Mouse (Mus musculus) embryonic facial prominence, embryonic 13.5 days (tissue): ENCODE results near the gene Crot. TPM values are rescaled to one million over a fixed set of nuclear protein-coding genes. Genes with fewer than 3 reads are reported as not detected.

Source experiments
- ATAC-seq: fragments of 200-750 bp; cut with Nextera tagmentation; 2 replicates; pipeline ENCODE4 v1.8.0; 2017; ENCODE audit warnings: low read depth; ENCODE audit not compliant: insufficient number of reproducible peaks, insufficient read depth, low FRiP score, low TSS enrichment
- H3K27ac ChIP-seq: fragments of 300-500 bp; sonication (generic); 2 replicates; pipeline ENCODE4 v1.5.1; 2015; ENCODE audit warnings: moderate library complexity, mild to moderate bottlenecking, inconsistent platforms
- H3K27me3 ChIP-seq: fragments of 300-500 bp; sonication (generic); 2 replicates; pipeline ENCODE4 v1.6.1; 2015; ENCODE audit warnings: mild to moderate bottlenecking, inconsistent platforms
- H3K36me3 ChIP-seq: fragments of 300-500 bp; sonication (generic); 2 replicates; pipeline ENCODE4 v1.6.1; 2015; ENCODE audit warnings: mild to moderate bottlenecking, inconsistent platforms
- H3K4me1 ChIP-seq: fragments of 300-500 bp; sonication (generic); 2 replicates; pipeline ENCODE4 v1.6.1; 2015; ENCODE audit warnings: inconsistent platforms
- H3K4me2 ChIP-seq: fragments of 300-500 bp; sonication (generic); 2 replicates; pipeline ENCODE4 v1.6.1; 2015; ENCODE audit warnings: moderate library complexity, mild to moderate bottlenecking, inconsistent platforms
- H3K4me3 ChIP-seq: fragments of 300-500 bp; sonication (generic); 2 replicates; pipeline ENCODE4 v1.5.1; 2015; ENCODE audit warnings: mild to moderate bottlenecking, inconsistent platforms
- H3K9ac ChIP-seq: fragments of 300-500 bp; sonication (generic); 2 replicates; pipeline ENCODE4 v1.6.1; 2015; ENCODE audit warnings: mild to moderate bottlenecking, inconsistent platforms
- H3K9me3 ChIP-seq: fragments of 300-500 bp; sonication (generic); 2 replicates; pipeline ENCODE4 v1.6.1; 2016; ENCODE audit warnings: inconsistent platforms
- WGBS: fragments of 180-500 bp; shearing (Covaris S2); methylation state at CpG from one replicate; pipeline ENCODE4 v1.1.7; 2015; ENCODE audit warnings: mixed read lengths; 5-methylcytosine and 5-hydroxymethylcytosine counted together
- polyA plus RNA-seq: library from polyadenylated mRNA; unstranded; fragments of >200 nt; fragmentation: Nextera tagmentation; extraction: Ambion mirVana; gene quantifications from 2 replicates; pipeline ENCODE4 v1.2.1, GENCODE M21; 2015

The Crot gene
- polyA plus RNA-seq: 43.6 and 47.3 TPM in 2 replicates

DNA sequence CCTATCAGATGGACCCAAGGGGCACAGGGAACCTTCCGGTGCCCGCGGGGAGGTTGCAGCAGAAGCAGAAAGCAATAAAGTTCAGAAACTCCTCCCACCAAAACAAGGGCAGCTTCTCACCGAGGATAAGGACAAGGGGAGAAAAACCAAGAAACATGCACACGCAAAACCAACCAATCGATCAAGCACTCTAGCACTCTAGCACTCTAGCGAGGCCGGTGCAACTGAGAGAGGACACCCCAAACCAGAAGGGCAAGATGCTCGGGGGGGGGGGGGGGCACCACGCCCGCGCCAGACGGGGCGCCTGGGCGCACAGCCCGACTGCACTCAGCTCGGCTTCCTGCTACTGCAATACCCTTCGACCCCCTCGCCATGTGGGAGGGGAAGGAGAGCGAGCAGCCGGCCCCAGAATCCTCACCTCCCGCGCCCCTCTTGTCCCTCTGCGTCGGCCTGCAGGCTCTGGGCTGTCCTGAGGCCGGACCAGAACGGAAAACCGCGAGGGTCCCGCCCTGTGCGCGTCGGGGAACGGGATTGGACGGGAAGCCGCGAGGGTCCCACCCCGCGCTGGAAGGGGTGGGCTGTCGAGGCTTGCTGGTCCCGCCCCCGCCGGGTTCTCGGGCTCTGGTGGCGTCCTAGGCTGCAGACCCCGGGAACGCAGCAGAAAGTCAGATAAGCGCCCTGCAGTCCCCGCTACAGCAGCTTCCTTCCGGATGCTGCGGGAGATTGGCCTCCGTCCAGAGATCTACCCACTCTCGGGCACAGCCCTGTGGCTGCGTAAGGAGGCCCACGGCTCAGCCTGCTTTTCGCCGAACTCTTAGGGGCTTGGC lies at the start of gene Crot:
Gene Crot (minus strand): TSS at position 639 of the 827 bp plus-strand sequence.
- ATAC-seq: peak; percentile 99
- H3K27me3 ChIP-seq: no peaks in the 10 kb centered on the region
- WGBS: under 1% methylated on average over 46 of the region's 57 CpGs
- no peaks in the 10 kb centered on the region for H3K9me3 ChIP-seq
- H3K4me2 ChIP-seq: peak within 1 kb of the TSS; percentile 69
- peak within 1 kb of the TSS; percentile 91 for H3K27ac ChIP-seq
- peak within 1 kb of the TSS; percentile 84 for H3K9ac ChIP-seq
- H3K4me1 ChIP-seq: peaks cover 11% of the 10 kb centered on the region
- H3K36me3 ChIP-seq: peaks cover 21% of the 10 kb centered on the region
- H3K4me3 ChIP-seq: peak within 1 kb of the TSS; percentile 67

DNA sequence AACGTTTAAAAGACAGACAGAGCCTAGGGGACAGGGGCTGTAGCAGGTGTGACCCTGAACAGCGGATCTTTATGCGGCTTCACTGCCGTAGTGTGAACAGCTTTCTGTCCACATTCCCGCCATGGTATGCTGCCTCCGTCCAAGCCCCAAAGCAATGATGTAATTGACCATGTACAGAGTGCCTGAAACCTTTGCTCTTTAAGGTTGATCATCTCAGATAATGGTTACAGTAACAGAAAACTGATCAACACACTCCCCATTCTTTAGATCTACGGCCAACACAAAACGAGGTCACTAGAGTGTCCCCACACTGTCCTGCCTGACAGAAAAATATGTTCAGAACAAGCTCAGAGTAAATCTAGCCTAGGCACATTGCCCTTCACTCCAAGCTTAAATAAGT lies 48.8 kb upstream of the Crot start:
- no peaks in the 10 kb centered on the region for H3K36me3 ChIP-seq
- no peak for ATAC-seq
- no peaks in the 10 kb centered on the region for H3K27me3 ChIP-seq
- H3K27ac ChIP-seq: no peak overlapping the region
- no peak overlapping the region for H3K4me2 ChIP-seq
- no peaks in the 10 kb centered on the region for H3K9me3 ChIP-seq
- no peak overlapping the region for H3K9ac ChIP-seq
- WGBS: 82% methylated on average over 8 of the region's 8 CpGs
- peaks cover 8% of the 10 kb centered on the region for H3K4me1 ChIP-seq
- H3K4me3 ChIP-seq: no peak overlapping the region

DNA sequence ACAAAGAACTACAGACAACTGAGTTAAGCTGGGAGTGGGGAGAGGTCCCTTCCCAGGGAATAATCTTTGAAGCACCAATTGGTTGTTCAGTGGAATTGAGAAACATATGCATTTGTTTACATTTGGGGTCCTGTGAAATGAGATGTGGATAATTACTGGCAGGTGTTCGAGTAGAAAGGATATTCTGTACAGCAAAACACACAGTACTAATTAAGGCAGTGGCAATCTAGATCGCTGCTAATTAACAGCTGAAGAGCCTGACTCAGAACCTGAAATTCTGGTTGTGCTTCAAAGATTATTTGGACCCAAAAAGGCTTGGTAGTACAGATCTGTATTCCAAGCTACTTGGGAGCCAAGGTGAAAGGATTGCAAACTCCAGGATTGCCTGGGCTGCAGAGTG lies 47.7 kb upstream of the Crot start:
- no peak overlapping the region for H3K9ac ChIP-seq
- no peak for ATAC-seq
- H3K4me3 ChIP-seq: no peak overlapping the region
- H3K4me2 ChIP-seq: no peak overlapping the region
- H3K4me1 ChIP-seq: peaks cover 11% of the 10 kb centered on the region
- H3K27ac ChIP-seq: no peak overlapping the region
- no peaks in the 10 kb centered on the region for H3K9me3 ChIP-seq
- 12% methylated on average over 2 of the region's 2 CpGs for WGBS
- H3K36me3 ChIP-seq: no peaks in the 10 kb centered on the region
- H3K27me3 ChIP-seq: no peaks in the 10 kb centered on the region

DNA sequence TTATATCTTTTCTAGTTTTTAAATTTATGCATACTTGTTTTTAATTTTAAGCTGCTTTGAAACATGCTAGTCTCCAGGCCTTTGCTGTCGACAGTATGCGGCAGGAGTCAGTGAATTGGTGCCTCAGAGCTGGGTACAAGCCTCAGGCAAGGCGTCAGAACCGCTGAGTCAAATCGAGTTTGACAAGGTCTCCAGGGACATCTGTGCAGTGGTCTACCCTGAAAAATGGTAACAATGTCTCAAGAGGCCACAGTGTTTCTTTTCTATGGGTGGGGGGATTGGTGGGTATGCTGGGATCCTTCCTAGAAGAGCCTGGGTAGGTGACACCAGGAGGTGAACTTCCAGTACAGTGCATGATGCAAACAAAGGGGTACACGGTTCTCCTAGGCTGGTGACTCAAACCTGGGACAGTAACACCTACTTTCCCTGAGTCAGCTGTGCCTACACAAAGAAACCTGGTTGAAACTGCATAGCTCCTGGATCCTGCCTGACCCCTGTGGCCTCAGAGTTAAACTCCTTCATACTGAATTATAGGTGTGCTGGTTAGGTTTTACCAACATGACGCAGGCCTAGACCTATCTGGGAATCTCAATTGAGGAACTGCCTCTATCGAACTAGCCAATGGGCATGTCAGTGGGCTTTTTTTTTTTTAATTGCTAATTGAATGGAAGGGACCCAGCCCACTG lies 46.6 kb upstream of the Crot start:
- Histone ChIP-seq H3K4me3 (no peak overlapping the region), H3K4me2 (no peak overlapping the region), H3K9ac (no peak overlapping the region), H3K9me3 (no peaks in the 10 kb centered on the region), H3K4me1 (peaks cover 12% of the 10 kb centered on the region), H3K36me3 (no peaks in the 10 kb centered on the region), H3K27me3 (no peaks in the 10 kb centered on the region), H3K27ac (no peak overlapping the region)
- ATAC-seq: no peak
- 40% methylated on average over 8 of the region's 8 CpGs for WGBS

DNA sequence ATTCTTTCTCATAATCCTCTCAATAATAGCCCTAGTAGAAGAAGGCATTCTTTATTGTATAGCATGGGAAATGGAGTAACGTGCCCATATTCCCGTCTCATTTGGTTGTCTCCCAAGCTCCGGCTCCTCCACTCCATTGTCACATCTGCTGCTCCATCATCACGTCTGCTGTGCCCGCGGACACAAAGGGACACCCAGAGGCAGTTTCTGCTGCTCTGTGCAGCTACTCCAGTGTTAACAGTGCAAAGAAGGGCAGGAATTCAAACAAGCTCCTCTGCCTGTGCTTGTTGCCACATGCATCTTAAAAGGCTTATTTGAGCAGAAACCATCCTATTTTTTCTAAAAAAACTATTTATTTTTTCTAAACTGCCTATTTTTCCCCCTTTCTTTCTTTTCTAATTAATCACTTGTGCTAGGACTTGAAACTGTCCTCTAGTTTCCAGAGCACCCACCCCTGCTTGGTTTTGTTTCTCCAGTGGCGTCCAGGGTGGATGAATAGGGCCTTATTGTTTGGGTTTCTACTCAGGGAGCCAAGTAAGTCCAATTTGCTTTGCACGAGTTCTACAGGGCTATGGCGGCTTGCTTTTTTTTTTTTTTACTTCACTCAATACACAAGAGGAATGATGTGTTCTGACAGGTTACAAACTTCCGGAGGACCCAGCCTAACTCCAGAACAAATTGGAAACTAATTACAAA lies 45.7 kb upstream of the Crot start:
- Histone ChIP-seq H3K9me3 (no peaks in the 10 kb centered on the region), H3K4me1 (peaks cover 12% of the 10 kb centered on the region), H3K36me3 (no peaks in the 10 kb centered on the region), H3K4me2 (no peak overlapping the region), H3K27ac (peak overlapping the region; percentile 44), H3K4me3 (no peak overlapping the region), H3K27me3 (no peaks in the 10 kb centered on the region), H3K9ac (no peak overlapping the region)
- 36% methylated on average over 10 of the region's 10 CpGs for WGBS
- ATAC-seq: no peak

DNA sequence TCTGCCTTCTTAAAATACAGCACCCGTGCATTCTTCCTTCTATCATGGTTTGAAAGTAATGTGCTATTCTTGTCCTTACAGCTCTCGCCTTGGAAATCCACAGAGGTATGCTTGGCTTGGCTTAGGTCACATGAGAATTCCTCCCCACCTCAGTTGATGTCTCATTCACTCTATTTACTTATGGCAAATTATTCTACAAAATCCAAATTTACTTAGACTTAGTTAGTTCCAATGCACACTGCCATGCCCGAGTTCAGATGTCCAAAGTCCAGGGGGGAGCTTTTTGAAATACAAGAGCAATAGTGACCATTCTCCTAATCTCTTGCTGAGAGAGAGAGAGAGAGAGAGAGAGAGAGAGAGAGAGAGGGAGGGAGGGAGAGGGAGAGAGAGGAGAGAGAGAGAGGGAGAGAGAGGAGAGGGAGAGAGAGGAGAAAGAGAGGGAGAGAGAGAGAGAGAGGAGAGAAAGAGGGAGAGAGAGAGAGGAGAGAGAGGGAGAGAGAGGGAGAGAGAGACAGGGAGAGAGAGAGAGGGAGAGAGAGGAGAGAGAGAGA lies 43.6 kb upstream of the Crot start:
- H3K27me3 ChIP-seq: no peaks in the 10 kb centered on the region
- H3K4me1 ChIP-seq: peaks cover 12% of the 10 kb centered on the region
- no peak overlapping the region for H3K27ac ChIP-seq
- no peaks in the 10 kb centered on the region for H3K36me3 ChIP-seq
- H3K4me2 ChIP-seq: no peak overlapping the region
- ATAC-seq: no peak
- no peak overlapping the region for H3K4me3 ChIP-seq
- H3K9me3 ChIP-seq: no peaks in the 10 kb centered on the region
- no peak overlapping the region for H3K9ac ChIP-seq
- 76% methylated on average over 3 of the region's 3 CpGs for WGBS

DNA sequence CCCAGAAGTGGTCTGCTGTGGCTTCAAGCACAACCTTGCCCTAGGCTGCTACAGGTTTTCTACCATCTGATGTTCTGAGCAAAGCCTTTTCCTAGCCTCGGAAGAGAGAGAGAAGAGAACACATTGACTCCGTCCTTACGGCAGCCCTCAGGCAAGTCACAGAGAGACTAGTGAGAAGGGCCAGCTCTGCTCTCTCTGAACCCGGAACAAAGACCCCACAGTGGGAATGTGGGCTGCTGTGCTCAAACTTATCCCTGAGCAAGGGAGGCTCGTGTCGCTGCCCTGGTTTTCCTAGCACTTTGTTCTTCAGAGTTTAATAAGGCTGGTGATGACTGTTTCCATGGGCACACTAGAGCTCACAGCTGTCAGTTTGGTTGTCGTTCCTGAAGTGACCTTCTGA lies 42.9 kb upstream of the Crot start:
- no peak for ATAC-seq
- H3K9me3 ChIP-seq: no peaks in the 10 kb centered on the region
- no peak overlapping the region for H3K27ac ChIP-seq
- no peaks in the 10 kb centered on the region for H3K36me3 ChIP-seq
- no peak overlapping the region for H3K9ac ChIP-seq
- H3K4me1 ChIP-seq: peaks cover 12% of the 10 kb centered on the region
- no peak overlapping the region for H3K4me2 ChIP-seq
- no peaks in the 10 kb centered on the region for H3K27me3 ChIP-seq
- no peak overlapping the region for H3K4me3 ChIP-seq
- WGBS: 24% methylated on average over 7 of the region's 7 CpGs

DNA sequence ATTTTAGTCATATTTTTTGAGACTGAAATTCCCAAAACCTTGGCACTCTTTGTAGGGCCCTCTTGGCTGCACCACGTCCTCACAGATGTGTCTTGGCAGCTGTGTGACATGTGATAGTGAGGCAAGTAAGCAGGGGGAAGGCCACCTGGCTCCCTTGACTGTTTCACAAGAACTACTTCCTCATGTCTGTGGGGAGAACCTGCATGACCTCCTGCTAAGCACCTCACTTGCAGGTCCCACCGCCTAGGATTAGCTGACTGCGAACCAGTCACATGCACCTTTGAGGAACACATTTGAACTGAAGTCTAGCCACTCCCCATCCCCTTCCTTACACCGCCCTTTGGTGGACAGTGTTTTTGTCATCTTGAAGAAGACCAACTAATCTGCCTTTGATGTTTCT lies 40.2 kb upstream of the Crot start:
- Histone ChIP-seq H3K4me2 (no peak overlapping the region), H3K36me3 (no peaks in the 10 kb centered on the region), H3K4me3 (no peak overlapping the region), H3K4me1 (peaks cover 4% of the 10 kb centered on the region; the same call in 1 of the 2 replicates), H3K9me3 (no peaks in the 10 kb centered on the region), H3K27ac (no peak overlapping the region), H3K27me3 (no peaks in the 10 kb centered on the region), H3K9ac (no peak overlapping the region)
- ATAC-seq: no peak
- 71% methylated on average over 4 of the region's 4 CpGs for WGBS

DNA sequence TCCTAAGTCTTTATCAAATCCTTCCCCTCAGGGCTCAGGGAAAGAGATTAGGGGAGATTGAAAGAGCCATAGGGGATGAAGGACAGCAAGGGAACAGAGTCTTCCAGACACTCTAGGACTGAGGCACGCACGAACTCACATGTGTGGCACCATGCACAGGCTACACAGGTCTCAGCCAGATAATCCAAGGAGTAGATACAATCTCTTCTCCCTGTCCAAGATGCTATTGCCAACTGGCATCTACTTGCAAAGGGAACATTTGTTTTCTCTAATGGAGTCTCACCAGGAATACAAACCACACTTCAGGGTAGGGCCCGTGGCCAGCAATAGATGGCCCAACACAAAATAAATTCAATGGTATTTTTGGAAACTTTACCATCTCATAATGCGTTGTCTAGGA lies 38.3 kb upstream of the Crot start:
- no peaks in the 10 kb centered on the region for H3K27me3 ChIP-seq

DNA sequence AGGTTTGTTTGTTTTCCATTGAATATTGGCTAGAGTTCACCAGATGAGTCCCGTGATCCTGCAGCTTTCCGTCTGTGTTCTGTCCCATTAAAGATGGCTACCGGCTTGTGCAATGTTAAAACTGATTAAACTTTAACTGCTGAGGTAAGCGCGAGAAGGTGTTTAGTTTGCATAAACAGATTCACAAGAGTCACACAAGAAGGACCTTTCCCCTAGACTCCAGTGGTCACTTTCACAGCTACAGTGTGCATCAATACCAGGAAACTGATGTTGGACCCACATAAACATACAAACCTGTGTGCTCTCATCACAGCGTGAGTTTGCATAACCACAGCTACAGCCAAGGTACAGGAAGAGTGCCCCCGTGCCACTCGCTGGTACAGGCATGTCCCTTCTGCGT lies 37.4 kb upstream of the Crot start:
- Histone ChIP-seq H3K4me3 (no peak overlapping the region), H3K9me3 (no peaks in the 10 kb centered on the region), H3K9ac (no peak overlapping the region), H3K36me3 (no peaks in the 10 kb centered on the region), H3K27ac (no peak overlapping the region), H3K27me3 (no peaks in the 10 kb centered on the region), H3K4me1 (no peaks in the 10 kb centered on the region), H3K4me2 (no peak overlapping the region)
- ATAC-seq: no peak
- whole genome bisulfite sequencing: 93% methylated on average over 9 of the region's 9 CpGs

More for the DNA sequence above, 38.3 kb upstream of the Crot start:
- no peak overlapping the region for H3K9ac ChIP-seq
- no peaks in the 10 kb centered on the region for H3K9me3 ChIP-seq
- no peak overlapping the region for H3K27ac ChIP-seq
- WGBS: 84% methylated on average over 4 of the region's 4 CpGs
- no peak overlapping the region for H3K4me3 ChIP-seq
- H3K4me1 ChIP-seq: peaks cover 4% of the 10 kb centered on the region; the same call in 1 of the 2 replicates
- H3K36me3 ChIP-seq: no peaks in the 10 kb centered on the region
- no peak for ATAC-seq
- H3K4me2 ChIP-seq: no peak overlapping the region

DNA sequence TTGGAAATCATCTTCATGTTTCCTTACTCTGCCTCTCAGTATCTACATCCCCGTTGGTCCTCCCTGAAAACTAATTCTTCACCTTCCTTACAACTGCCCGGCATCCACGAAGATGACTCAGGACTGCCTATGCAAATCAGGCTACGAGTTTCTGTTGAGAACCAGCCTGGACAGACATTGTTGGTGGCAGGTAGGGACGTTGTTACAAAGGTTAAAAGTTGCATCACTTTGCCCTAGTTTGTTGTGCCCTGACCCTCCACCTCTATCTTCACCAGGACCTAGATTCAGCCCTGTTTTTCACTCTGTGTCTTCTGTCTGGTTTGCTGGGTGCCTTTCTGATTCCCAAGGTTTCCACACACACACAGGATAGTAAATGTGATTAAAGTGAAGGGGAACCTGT lies 36.7 kb upstream of the Crot start:
- no peak for ATAC-seq
- Histone ChIP-seq H3K4me2 (no peak overlapping the region), H3K4me3 (no peak overlapping the region), H3K27me3 (no peaks in the 10 kb centered on the region), H3K9ac (no peak overlapping the region), H3K36me3 (no peaks in the 10 kb centered on the region), H3K27ac (no peak overlapping the region), H3K4me1 (no peaks in the 10 kb centered on the region), H3K9me3 (no peaks in the 10 kb centered on the region)
- WGBS: 92% methylated on average over 5 of the region's 5 CpGs
